Mouse (Mus musculus) macrophage (primary cell): ENCODE measurements around the gene Birc2. TPM values are rescaled to one million over a fixed set of nuclear protein-coding genes. Genes with fewer than 3 reads are reported as not detected.
"Not testable (repeated sequence)": the region's sequence is repeated elsewhere in the genome, so short reads cannot be mapped to it uniquely, and the experiment has no call there.

Source experiments
- H3K27ac ChIP-seq: fragments of 350-480 bp; formaldehyde crosslinking; 2 replicates; pipeline ENCODE4 v1.9.0; 2021
- H3K36me3 ChIP-seq: fragments of 350-480 bp; formaldehyde crosslinking; 2 replicates; pipeline ENCODE4 v1.9.0; 2021; ENCODE audit errors: inconsistent target
- H3K4me3 ChIP-seq: fragments of 350-480 bp; formaldehyde crosslinking; 2 replicates; pipeline ENCODE4 v1.9.0; 2021; ENCODE audit errors: inconsistent target
- H3K79me2 ChIP-seq: fragments of 350-480 bp; formaldehyde crosslinking; 2 replicates; pipeline ENCODE4 v1.9.0; 2021; ENCODE audit errors: inconsistent target
- WGBS: methylation state at CpG from one replicate; pipeline ENCODE4 v1.1.7; 2026; ENCODE audit warnings: inconsistent platforms; ENCODE audit not compliant: missing documents; 5-methylcytosine and 5-hydroxymethylcytosine counted together
- polyA plus RNA-seq: library from polyadenylated mRNA; stranded (reverse); fragments of 250-400 nt; gene quantifications from 3 replicates; pipeline ENCODE4 v1.2.4, GENCODE M21; 2018; ENCODE audit warnings: inconsistent platforms
- total RNA-seq, 78 experiments: library from RNA; depleted of rRNA; stranded (reverse); fragments of 250-400 nt; gene quantifications; 1 replicate in 9 of 78; 2 replicates in 24 of 78; 3 replicates in 43 of 78; 4 replicates in 2 of 78; pipeline ENCODE4 v1.2.4; 2018; ENCODE audit warnings: inconsistent platforms in 56 of 78

The Birc2 gene
- total RNA-seq (2018; cell fraction: chromatin; rRNA removed), result 100 to 1,000 TPM in 8 of 26 experiments, 10 to 100 TPM in 18; 49.4 to 204 (median 85.4) TPM
- 10 to 100 TPM; 14.0 to 29.8 (median 21.6) TPM for total RNA-seq (2018; cell fraction: cytosol; rRNA removed)
- 100 to 1,000 TPM in 9 of 26 experiments, 10 to 100 TPM in 17; 47.2 to 191 (median 87.6) TPM for total RNA-seq (2018; cell fraction: nucleus; rRNA removed)
- polyA plus RNA-seq, result 10.9 to 18.8 TPM (median 13.6 TPM) in 3 replicates

DNA sequence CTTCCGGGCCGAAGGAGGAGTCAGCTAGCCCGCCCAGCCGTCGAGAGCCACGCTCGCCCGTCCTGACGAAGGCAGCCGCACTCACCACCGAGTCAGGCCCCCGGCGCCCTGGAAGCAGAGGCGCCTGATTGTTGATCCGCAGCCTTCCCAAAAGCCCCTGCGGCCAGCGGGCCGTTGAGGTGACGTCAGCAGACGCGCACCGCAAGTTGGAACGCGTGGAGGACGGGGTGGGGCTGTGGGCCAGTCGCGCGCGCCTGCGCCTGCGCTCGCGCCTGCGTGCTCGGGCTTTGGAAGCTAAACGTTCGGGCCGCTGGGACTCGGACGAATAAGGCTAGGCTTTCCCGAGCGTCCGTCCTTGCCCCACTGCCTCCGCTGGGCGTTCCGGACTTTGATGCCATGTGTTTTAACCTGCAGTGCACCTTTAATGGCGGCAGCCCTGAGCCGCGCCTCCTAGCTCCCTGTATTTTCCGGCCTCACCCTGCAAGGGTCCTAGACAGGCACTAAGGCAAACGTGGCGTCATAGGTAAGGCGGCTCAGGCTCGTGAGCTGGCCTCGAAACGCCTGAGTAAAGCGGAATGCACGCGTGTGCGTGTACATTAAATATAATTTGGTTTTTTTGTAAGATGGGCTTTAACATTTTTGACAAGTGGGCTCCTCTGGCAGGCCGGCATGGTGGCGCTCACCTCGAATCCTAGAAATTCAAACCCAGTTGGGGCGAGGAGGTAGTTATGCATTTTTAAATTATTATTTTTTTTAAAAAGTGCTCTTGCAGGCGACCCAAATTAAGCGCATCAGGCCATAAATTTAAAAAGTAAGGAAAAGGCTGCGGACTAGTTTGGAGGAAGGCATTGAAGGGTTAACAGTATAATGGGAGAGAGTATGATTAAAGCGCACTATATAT is at the start of gene Birc2:
Birc2 (minus strand) TSS at position 160 of the 901 bp plus-strand sequence.
- Histone ChIP-seq H3K4me3 (peak within 1 kb of the TSS; percentile 96), H3K36me3 (peaks cover 5% of the 10 kb centered on the region; the same call in 1 of the 2 replicates), H3K27ac (peak within 1 kb of the TSS; percentile 93), H3K79me2 (peaks cover 42% of the 10 kb centered on the region; the same call in 1 of the 2 replicates)
- WGBS, result under 1% methylated on average over 58 of the region's 68 CpGs

DNA sequence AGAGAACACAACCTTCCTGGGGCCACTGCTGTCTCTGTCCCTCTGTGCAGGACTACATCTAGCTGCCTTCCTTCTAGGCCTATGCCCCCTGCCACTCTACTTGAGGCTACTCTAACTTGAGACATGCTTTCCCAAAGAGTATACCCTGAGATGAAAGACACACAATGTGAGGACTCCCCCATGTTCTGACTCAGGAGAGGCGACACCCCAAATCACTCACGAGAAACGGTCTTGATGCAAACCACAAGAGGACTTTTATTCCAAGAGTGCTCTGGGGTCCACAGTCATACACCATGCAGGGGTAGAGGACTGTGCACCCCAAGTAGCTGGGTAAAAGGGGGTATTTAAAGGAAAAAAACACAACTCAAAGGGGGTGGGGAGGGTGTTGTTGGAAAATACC is 47.5 kb upstream of the Birc2 start:
- H3K79me2 ChIP-seq, result no peaks in the 10 kb centered on the region
- WGBS, result 97% methylated on average over 3 of the region's 3 CpGs
- H3K4me3 ChIP-seq, result no peak overlapping the region
- no peak overlapping the region for H3K27ac ChIP-seq
- no peaks in the 10 kb centered on the region for H3K36me3 ChIP-seq

DNA sequence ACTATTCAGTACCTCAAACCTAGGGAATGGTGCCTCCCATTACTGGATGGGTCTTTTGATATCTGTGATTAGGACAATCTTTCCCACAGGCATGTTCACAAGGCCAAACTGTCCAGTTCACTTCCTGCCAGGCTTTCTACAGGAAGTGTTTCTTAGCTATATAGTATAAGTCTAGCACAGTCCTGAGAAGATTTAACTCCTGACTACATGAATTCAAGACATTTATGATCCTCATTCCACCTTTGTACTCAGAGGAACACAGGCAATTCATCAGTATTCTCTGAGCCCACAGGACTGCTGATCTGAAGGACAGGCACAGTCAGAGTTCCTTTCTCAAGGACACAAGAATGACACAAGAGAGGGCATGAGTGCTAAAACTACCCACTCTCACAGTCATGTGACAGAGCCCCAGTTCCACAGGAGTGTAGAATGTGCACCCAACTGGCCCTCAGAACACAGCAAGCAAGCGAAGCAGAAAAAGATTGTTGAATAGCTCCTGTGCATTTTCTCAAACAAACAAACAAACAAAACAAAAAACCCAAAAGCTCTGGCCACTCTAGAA is 45.5 kb upstream of the Birc2 start:
- Histone ChIP-seq H3K36me3 (no peaks in the 10 kb centered on the region), H3K27ac (no peak overlapping the region), H3K79me2 (no peaks in the 10 kb centered on the region), H3K4me3 (no peak overlapping the region)
- 100% methylated on average over 1 of the region's 1 CpGs for WGBS

DNA sequence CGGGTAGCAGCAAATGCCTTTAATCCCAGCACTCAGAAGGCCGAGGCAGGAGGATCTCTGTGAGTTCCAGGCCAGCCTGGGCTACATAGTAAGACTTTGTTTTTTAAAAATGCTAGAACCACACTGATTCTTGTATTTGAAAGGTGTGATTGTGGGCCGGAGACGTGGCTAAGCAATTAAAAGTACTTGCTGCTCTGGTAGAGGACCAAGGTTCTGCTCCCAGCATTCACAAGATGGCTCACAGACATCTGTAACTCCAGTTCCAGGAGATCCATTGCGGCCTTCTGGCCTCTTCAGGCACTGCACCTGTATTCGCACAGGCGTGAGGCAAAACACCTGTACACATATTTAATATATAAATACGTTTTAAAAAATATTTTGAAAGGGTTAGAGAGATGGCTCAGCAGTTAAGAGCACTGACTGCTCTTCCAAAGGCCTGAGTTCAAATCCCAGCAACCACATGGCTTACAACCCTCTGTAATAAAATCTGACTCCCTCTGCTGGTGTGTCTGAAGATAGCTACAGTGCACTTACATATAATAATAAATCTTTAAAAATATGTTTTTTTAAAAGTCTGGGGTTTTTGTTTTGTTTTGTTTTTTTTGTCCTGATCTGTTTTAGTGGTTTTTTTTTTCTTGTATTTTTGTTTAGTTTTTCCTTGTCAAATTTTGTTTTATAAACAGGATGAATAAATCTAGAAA is 36.8 kb upstream of the Birc2 start:
- WGBS, result 90% methylated on average over 8 of the region's 8 CpGs
- Histone ChIP-seq H3K27ac (peak overlapping the region; percentile 74), H3K4me3 (peak overlapping the region; percentile 44), H3K79me2 (peaks cover 37% of the 10 kb centered on the region), H3K36me3 (no peaks in the 10 kb centered on the region)

DNA sequence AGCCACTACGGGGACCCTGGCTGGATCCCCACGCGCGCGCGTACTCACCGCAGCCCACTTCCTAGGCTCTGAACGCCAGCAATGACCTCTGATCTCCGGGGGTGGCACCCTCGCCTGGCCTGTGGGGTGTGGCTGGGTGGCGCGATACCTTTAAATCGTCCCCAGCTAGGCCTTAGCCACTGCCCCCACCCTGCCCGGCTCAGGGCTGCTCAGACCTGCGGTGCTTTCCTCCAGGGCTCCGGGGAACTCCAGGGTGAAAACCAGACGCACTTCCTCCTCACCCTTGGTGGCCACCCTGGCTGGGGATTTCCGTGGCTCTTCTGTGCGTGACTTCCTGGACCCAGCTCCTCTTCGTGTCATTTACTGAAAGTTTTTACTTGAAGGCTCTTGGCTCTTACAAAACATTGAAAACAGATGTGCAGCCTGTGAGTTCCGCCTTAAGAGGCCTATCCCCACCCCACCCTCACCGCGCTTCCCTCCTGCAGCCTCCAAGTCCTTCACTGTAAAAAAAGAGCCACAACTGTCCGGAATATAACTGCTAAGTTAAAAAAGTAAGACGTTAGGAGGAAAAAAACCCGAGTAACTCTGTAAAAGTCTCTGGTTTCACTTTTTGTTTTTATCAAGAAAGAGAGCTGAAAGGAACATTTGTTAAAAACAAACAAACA is 36.0 kb upstream of the Birc2 start, which contains the start of gene Birc3:
Birc3 (minus strand) TSS at position 412 of the 665 bp plus-strand sequence.
- 0% methylated on average over 26 of the region's 26 CpGs for WGBS
- H3K4me3 ChIP-seq, result peak within 1 kb of the TSS; percentile 44
- H3K79me2 ChIP-seq, result peaks cover 44% of the 10 kb centered on the region
- H3K36me3 ChIP-seq, result no peaks in the 10 kb centered on the region
- peak within 1 kb of the TSS; percentile 74 for H3K27ac ChIP-seq

DNA sequence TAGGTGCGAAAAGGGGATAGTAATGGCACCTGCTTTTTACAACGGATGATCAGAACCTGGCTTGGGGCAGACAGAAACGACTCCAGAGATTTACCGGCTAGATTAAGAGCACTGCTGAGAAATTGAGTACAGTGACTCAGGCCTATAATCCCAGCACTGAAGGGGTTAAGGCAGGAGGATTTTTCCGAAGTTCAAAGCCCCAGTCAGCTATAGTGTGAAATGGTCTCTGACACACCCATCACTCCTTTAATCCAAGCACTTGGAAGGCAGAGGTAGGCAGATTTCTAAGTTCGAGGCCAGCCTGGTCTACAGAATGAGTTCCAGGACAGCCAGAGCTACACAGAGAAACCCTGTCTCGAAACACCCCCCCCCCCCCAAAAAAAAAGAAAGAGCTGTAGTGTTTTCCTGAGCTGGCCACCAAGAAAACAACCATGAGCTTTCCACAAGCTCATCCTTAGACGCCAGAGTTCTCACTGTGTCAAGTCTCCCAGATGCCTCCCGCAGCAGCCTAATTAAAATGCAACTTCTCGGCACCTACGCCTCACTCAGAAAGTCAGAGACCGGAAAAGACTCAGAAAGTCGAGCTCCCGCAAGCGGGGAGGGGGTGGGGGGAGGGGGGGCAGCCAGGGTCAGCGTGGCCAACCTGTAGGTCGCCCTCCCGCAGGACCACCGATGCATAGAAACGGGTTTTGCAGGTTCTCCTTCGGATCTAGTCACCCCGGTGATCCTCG is 35.3 kb upstream of the Birc2 start:
- Histone ChIP-seq H3K79me2 (peaks cover 51% of the 10 kb centered on the region), H3K36me3 (peaks cover 5% of the 10 kb centered on the region; the same call in 1 of the 2 replicates), H3K27ac (peak overlapping the region; percentile 74), H3K4me3 (peak overlapping the region; percentile 44)
- 12% methylated on average over 17 of the region's 23 CpGs for WGBS

DNA sequence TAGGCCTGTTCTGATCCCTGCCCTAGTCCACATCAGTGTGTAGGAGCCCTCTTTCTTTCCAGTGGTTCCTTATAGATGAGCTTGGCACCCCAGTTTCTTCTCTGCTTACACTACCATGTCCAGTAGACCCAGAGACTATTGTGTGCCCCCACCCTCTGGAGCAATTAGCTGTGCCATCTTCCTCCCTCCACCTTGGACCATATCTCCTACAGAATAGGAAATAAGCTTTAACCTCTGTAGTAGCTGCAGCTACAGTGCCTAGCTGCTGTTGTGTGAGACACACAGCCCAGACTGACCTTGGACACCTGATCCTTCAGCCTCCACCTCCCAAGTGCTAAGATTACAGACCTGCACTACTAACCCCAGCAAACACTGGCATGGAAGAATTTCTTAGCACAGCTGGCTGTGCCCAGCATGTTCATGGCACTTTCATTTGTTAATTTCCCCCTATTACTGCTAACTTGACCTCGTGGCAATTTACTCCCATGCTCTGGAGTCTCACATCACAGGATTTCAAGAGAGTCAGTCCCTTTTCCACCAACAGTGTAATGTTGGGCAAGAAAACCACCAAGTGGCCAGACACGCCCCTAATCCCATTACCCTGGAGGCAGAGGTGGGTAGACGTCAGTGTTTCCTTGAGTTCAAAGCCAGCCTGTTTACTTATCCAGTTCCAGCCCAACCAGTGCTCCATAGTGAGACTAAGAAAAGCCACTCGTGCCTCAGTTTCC is 34.6 kb upstream of the Birc2 start:
- Histone ChIP-seq H3K79me2 (peaks cover 59% of the 10 kb centered on the region), H3K27ac (peak overlapping the region; percentile 74), H3K4me3 (peak overlapping the region; percentile 44), H3K36me3 (peaks cover 12% of the 10 kb centered on the region; the same call in 1 of the 2 replicates)
- 33% methylated on average over 4 of the region's 4 CpGs for WGBS

DNA sequence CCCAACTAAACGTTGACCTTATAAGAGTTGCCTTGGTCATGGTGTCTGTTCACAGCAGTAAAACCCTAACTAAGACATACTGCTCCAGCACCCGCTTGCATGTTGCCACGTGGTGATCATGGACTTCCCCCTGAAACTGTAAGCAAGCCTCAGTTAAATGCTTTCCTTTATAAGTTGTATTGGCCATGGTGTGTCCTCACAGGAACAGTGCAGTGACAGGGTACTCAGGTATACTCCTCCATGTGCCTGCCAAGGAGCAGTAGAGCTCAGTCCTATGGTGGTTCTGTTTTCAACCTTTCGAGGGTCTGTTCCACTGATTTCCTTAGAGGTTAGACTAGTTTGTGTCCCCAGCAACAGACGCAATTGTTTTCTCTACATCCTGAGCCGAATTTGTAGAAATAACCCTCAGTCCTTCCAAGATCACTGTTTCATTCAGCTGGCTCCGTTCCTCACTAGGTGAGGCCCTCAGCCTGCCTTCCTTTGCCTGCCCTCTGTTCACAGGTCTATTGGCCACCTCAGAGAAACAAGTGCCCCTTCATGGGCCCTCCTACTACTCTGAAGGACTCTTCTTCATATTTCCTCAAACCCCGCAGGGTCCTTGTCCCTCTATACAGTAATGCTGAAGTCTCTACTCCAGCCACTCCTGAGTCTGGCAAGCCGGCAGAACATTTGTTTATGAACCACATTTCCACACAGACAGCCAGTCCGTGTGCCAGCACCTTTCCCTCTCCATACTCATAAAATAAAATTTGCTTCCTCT is 33.9 kb upstream of the Birc2 start:
- Histone ChIP-seq H3K27ac (peak overlapping the region; percentile 74), H3K79me2 (peaks cover 66% of the 10 kb centered on the region), H3K4me3 (peak overlapping the region; percentile 44; the same call in 1 of the 2 replicates), H3K36me3 (peaks cover 19% of the 10 kb centered on the region; the same call in 1 of the 2 replicates)
- 70% methylated on average over 10 of the region's 10 CpGs for WGBS

DNA sequence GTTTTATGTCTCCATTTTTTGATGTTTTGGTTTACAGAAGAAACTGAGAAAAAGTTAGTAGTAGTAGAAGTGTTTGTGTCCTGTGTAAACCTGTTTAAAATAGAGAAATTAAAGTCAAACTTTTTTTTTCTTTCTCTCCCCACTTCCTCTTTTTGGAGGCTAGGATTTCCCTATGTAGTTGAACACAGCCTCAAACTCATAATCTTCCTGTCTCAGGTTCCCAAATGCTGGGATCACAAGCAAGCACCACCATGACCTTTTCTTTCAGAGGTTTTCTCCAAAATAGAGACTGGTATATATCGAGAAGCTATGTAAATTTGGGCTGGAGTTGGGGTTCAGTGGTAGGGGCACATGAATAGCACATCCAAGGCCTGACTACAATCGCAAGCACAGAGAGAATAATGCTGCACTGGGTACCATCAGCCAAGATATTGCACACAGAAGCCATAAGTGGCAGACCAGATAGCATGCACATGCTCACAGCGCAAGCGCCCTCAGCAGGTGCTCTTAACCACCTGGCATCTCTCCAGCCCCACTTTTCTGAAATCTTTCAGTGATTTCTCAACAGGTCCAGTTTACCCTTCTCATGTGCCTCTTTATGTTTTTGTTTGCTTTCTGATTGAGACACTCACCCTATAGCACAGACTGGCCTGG is 32.1 kb upstream of the Birc2 start:
- H3K36me3 ChIP-seq, result peaks cover 34% of the 10 kb centered on the region
- WGBS, result 25% methylated on average over 4 of the region's 4 CpGs
- no peak overlapping the region for H3K4me3 ChIP-seq
- H3K79me2 ChIP-seq, result peaks cover 84% of the 10 kb centered on the region
- H3K27ac ChIP-seq, result peak overlapping the region; percentile 42

DNA sequence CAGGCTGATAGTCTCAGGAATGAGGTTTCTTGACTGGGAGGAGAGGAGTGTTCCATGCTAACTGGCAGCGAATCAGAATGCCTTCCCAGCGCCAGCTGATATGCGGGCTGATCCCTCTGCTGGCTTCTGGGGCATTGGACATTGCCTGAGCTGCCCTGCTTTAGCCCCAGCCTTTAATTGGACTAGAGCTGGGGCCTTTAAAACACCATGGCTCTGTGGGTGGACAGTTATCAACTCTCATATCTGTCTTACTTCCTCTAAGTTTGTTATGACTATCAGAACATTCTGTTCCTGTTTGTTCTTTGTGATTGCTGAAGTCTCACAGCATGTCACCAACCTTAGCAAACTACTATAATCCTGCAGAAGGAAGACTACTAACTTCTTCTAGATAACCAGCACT is 31.1 kb upstream of the Birc2 start:
- Histone ChIP-seq H3K27ac (no peak overlapping the region), H3K4me3 (no peak overlapping the region), H3K79me2 (peaks cover 93% of the 10 kb centered on the region), H3K36me3 (peaks cover 34% of the 10 kb centered on the region)
- 81% methylated on average over 3 of the region's 3 CpGs for WGBS

DNA sequence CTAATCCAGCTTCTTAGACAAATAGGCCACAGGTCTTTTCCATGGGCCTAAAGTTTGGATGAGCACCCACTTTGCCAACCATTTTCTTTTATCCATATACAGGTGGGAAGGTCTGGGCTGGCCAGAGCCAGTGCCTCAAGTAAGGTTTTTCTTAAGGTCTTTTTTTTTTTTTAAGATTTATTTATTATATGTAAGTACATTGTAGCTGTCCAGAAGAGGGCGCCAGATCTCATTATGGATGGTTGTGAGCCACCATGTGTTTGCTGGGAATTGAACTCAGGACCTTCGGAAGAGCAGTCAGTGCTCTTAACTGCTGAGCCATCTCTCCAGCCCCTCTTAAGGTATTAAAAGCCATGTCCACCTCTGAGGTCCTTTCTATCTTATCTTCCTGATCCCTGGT is 30.1 kb upstream of the Birc2 start:
- H3K4me3 ChIP-seq, H3K27ac ChIP-seq: not testable (repeated sequence)
- WGBS, result 100% methylated on average over 2 of the region's 2 CpGs
- peaks cover 34% of the 10 kb centered on the region for H3K36me3 ChIP-seq
- peaks cover 93% of the 10 kb centered on the region for H3K79me2 ChIP-seq

DNA sequence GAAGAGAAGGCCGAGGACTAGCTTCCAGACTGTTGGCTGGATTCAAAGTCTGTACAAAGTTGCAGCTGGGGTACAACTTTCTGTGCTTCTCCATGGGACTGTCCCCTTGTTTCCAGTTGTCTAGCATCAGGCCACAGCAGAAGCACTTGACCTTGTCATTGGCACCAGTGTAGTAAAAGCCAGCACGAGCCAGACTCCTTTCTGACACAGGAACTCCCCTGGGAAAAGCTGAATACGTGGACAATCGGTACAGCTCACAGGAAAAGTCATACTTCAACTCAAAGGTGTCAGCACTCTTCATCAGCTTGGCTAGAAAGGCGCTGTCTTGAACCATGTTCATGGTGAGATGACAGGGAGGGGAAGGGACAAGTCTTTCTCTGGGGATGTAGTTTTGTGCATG is 24.1 kb upstream of the Birc2 start:
- no peak overlapping the region for H3K4me3 ChIP-seq
- H3K36me3 ChIP-seq, result peaks cover 48% of the 10 kb centered on the region
- H3K27ac ChIP-seq, result no peak overlapping the region
- 91% methylated on average over 5 of the region's 5 CpGs for WGBS
- peaks cover 75% of the 10 kb centered on the region; the same call in 1 of the 2 replicates for H3K79me2 ChIP-seq
